Mouse (Mus musculus): ENCODE results near the gene Brca1. TPM values are rescaled to one million over a fixed set of nuclear protein-coding genes. Genes with fewer than 3 reads are reported as not detected.

Gene Brca1
- total and polyA plus RNA-seq, 3 experiments = 35.0 to 175 (median 71.0) TPM

DNA sequence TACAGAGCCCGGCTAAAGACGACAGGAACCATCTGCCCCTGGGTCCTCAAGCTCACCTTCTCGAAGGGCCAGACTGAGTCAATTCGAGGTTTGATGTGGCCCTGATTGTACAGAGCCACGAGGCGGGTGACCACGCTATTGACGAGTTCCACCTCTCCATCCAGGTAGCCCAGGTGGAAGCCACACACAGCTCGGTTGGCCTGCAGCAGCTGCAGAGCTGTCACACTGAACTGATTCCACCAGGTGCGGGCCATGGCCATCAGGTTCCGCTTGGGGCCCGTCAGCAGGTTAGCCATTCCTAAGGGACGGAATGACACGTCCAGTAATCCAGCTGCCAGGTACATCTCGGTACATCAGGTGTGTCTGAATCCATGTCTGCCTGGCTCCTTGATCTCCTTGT lies 91.4 kb downstream of the Brca1 start:
- Histone ChIP-seq H3K4me3 (ENCODE audit: low read depth, low read length) (no peak overlapping the region), H3K4me1 (ENCODE audit: insufficient read depth, low read depth, low read length) (peaks cover 92% of the 10 kb centered on the region), H3K9me3 (replicated peaks) (no peaks in the 10 kb centered on the region), H3K36me3 (replicated peaks) (peaks cover 80% of the 10 kb centered on the region), H3K27me3 (ENCODE audit: insufficient read depth, low read length) (no peaks in the 10 kb centered on the region)
- ATAC-seq (ENCODE audit: extremely low read depth, insufficient number of reproducible peaks, low FRiP score, poor library complexity, severe bottlenecking) = no peak
- no peak for TF ChIP-seq GATA1 (IDR thresholded peaks at IDR 0.05; ENCODE audit: borderline replicate concordance, low read length)
- TF ChIP-seq GATA2 (IDR thresholded peaks at IDR 0.05; ENCODE audit: borderline replicate concordance, low read depth, low read length) = no peak
- TF ChIP-seq TAL1 (conservative IDR thresholded peaks at IDR 0.05; ENCODE audit: low read depth, low read length) = no peak
- TF ChIP-seq POLR2AphosphoS5 (IDR thresholded peaks at IDR 0.05; ENCODE audit: insufficient replicate concordance, low read depth, low read length) = no peak
- TF ChIP-seq CTCF (IDR thresholded peaks at IDR 0.05; ENCODE audit: low read depth, low read length) = no peak
- no peak for DNase-seq (ENCODE audit: low spot score)

- no peaks in the 10 kb centered on the region for H3K27me3 ChIP-seq (ENCODE audit: insufficient read depth, low read length)
- ATAC-seq (ENCODE audit: extremely low read depth, insufficient number of reproducible peaks, low FRiP score, poor library complexity, severe bottlenecking) (no peak), DNase-seq (ENCODE audit: low spot score) (no peak)
- H3K4me3 ChIP-seq (ENCODE audit: low read depth, low read length) = no peak overlapping the region
- H3K4me1 ChIP-seq (ENCODE audit: insufficient read depth, low read depth, low read length) = peaks cover 92% of the 10 kb centered on the region
- TF ChIP-seq TAL1 (conservative IDR thresholded peaks at IDR 0.05; ENCODE audit: low read depth, low read length) (no peak), CTCF (IDR thresholded peaks at IDR 0.05; ENCODE audit: low read depth, low read length) (no peak)
- H3K9me3 ChIP-seq (replicated peaks) = no peaks in the 10 kb centered on the region
- peaks cover 86% of the 10 kb centered on the region for H3K36me3 ChIP-seq (replicated peaks)
Measured at GRCm38 (mm10) chr11:101459716-101460115, 92.0 kb downstream of the Brca1 start.

DNA sequence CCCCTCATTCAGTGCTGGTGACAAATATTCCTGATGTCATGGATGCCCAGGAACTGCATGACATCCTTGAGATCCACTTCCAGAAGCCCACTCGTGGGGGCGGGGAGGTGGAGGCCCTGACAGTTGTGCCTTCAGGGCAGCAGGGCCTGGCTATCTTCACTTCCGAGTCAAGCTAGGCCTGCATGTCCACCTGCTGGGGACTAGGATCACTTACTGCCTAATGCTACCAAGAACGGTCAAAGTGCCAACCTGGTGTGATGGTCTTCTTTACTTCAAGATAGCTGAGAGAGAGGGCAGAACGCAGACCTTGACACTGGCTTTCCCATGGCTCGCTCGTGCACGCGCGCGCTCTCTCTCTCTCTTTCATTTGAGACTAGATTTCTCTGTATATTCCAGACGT lies 93.5 kb downstream of the Brca1 start:
- TF ChIP-seq POLR2AphosphoS5 (IDR thresholded peaks at IDR 0.05; ENCODE audit: insufficient replicate concordance, low read depth, low read length) (no peak), TAL1 (conservative IDR thresholded peaks at IDR 0.05; ENCODE audit: low read depth, low read length) (no peak), GATA2 (IDR thresholded peaks at IDR 0.05; ENCODE audit: borderline replicate concordance, low read depth, low read length) (no peak), CTCF (IDR thresholded peaks at IDR 0.05; ENCODE audit: low read depth, low read length) (no peak), GATA1 (IDR thresholded peaks at IDR 0.05; ENCODE audit: borderline replicate concordance, low read length) (no peak)
- H3K27me3 ChIP-seq (ENCODE audit: insufficient read depth, low read length) = no peaks in the 10 kb centered on the region
- ATAC-seq (ENCODE audit: extremely low read depth, insufficient number of reproducible peaks, low FRiP score, poor library complexity, severe bottlenecking) (no peak), DNase-seq (ENCODE audit: low spot score) (no peak)
- no peak overlapping the region for H3K4me3 ChIP-seq (ENCODE audit: low read depth, low read length)
- H3K36me3 ChIP-seq (replicated peaks) = peaks cover 93% of the 10 kb centered on the region
- peaks cover 88% of the 10 kb centered on the region for H3K4me1 ChIP-seq (ENCODE audit: insufficient read depth, low read depth, low read length)
- no peaks in the 10 kb centered on the region for H3K9me3 ChIP-seq (replicated peaks)

- TF ChIP-seq GATA1 (IDR thresholded peaks at IDR 0.05; ENCODE audit: borderline replicate concordance, low read length) = no peak
- TF ChIP-seq GATA2 (IDR thresholded peaks at IDR 0.05; ENCODE audit: borderline replicate concordance, low read depth, low read length) = no peak
- no peak for TF ChIP-seq POLR2AphosphoS5 (IDR thresholded peaks at IDR 0.05; ENCODE audit: insufficient replicate concordance, low read depth, low read length)
- no peak for DNase-seq (ENCODE audit: low spot score)
- Histone ChIP-seq H3K36me3 (replicated peaks) (peaks cover 94% of the 10 kb centered on the region), H3K9me3 (replicated peaks) (no peaks in the 10 kb centered on the region), H3K4me3 (ENCODE audit: low read depth, low read length) (no peak overlapping the region), H3K27me3 (ENCODE audit: insufficient read depth, low read length) (no peaks in the 10 kb centered on the region), H3K4me1 (ENCODE audit: insufficient read depth, low read depth, low read length) (peaks cover 86% of the 10 kb centered on the region)
- ATAC-seq (ENCODE audit: extremely low read depth, insufficient number of reproducible peaks, low FRiP score, poor library complexity, severe bottlenecking) = no peak
Measured at GRCm38 (mm10) chr11:101457631-101458030, 94.1 kb downstream of the Brca1 start.

- Histone ChIP-seq H3K4me1 (ENCODE audit: insufficient read depth, low read depth, low read length) (peaks cover 88% of the 10 kb centered on the region), H3K36me3 (replicated peaks) (peaks cover 84% of the 10 kb centered on the region), H3K9me3 (replicated peaks) (no peaks in the 10 kb centered on the region), H3K4me3 (ENCODE audit: low read depth, low read length) (no peak overlapping the region), H3K27me3 (ENCODE audit: insufficient read depth, low read length) (no peaks in the 10 kb centered on the region)
- ATAC-seq (ENCODE audit: extremely low read depth, insufficient number of reproducible peaks, low FRiP score, poor library complexity, severe bottlenecking) (no peak), DNase-seq (ENCODE audit: low spot score) (no peak)
- TF ChIP-seq GATA1 (IDR thresholded peaks at IDR 0.05; ENCODE audit: borderline replicate concordance, low read length) = no peak
- TF ChIP-seq GATA2 (IDR thresholded peaks at IDR 0.05; ENCODE audit: borderline replicate concordance, low read depth, low read length) = no peak
- no peak for TF ChIP-seq TAL1 (conservative IDR thresholded peaks at IDR 0.05; ENCODE audit: low read depth, low read length)
- TF ChIP-seq POLR2AphosphoS5 (IDR thresholded peaks at IDR 0.05; ENCODE audit: insufficient replicate concordance, low read depth, low read length) = no peak
- no peak for TF ChIP-seq CTCF (IDR thresholded peaks at IDR 0.05; ENCODE audit: low read depth, low read length)
Measured at GRCm38 (mm10) chr11:101455627-101456026, 96.1 kb downstream of the Brca1 start.

DNA sequence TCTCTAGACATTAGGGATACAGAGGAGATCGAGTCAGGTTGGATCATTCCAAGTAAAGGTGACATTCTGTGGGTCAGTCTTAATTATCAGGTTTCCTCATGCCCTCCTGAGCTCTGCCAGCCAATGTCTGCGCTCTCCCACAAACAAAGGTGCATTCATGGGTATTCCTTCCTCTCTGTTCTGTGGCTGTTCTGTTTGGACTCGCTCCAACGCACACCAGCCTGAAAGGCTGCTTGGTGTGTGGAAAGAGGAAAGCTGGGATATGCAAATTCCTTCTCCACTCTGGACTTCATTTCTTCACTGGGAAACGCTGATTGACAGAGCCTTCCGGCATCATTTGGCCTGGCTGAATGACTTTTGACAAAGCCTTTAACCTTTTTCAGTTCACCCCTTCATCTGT lies 97.1 kb downstream of the Brca1 start:
- ATAC-seq (ENCODE audit: extremely low read depth, insufficient number of reproducible peaks, low FRiP score, poor library complexity, severe bottlenecking) = no peak
- TF ChIP-seq CTCF (IDR thresholded peaks at IDR 0.05; ENCODE audit: low read depth, low read length) (no peak), GATA1 (IDR thresholded peaks at IDR 0.05; ENCODE audit: borderline replicate concordance, low read length) (no peak), TAL1 (conservative IDR thresholded peaks at IDR 0.05; ENCODE audit: low read depth, low read length) (no peak), GATA2 (IDR thresholded peaks at IDR 0.05; ENCODE audit: borderline replicate concordance, low read depth, low read length) (no peak), POLR2AphosphoS5 (IDR thresholded peaks at IDR 0.05; ENCODE audit: insufficient replicate concordance, low read depth, low read length) (no peak)
- Histone ChIP-seq H3K4me1 (ENCODE audit: insufficient read depth, low read depth, low read length) (peaks cover 87% of the 10 kb centered on the region), H3K9me3 (replicated peaks) (no peaks in the 10 kb centered on the region), H3K4me3 (ENCODE audit: low read depth, low read length) (no peak overlapping the region), H3K27me3 (ENCODE audit: insufficient read depth, low read length) (no peaks in the 10 kb centered on the region), H3K36me3 (replicated peaks) (peaks cover 78% of the 10 kb centered on the region)
- DNase-seq (ENCODE audit: low spot score) = no peak
